Mouse (Mus musculus) stomach, postnatal 0 days (tissue): ENCODE results near the gene Hsd17b1. TPM values are rescaled to one million over a fixed set of nuclear protein-coding genes. Genes with fewer than 3 reads are reported as not detected.

Experiments
- ATAC-seq: fragments of 200-750 bp; cut with Nextera tagmentation; 2 replicates; pipeline ENCODE4 v1.8.0; 2017; ENCODE audit not compliant: low FRiP score, low TSS enrichment
- DNase-seq: peaks from one replicate; pipeline ENCODE4 v3.0.0-alpha.2; 2016; ENCODE audit warnings: low spot score
- H3K27ac ChIP-seq: fragments of 300-500 bp; sonication (generic); replicated peaks from 2 replicates; pipeline ENCODE4 v1.5.1; 2014; ENCODE audit warnings: mild to moderate bottlenecking, control low read depth
- H3K27me3 ChIP-seq: fragments of 300-500 bp; sonication (generic); 2 replicates; pipeline ENCODE4 v1.6.1; 2014; ENCODE audit warnings: low read length; ENCODE audit not compliant: control insufficient read depth, insufficient read depth
- H3K36me3 ChIP-seq: fragments of 300-500 bp; sonication (generic); 2 replicates; pipeline ENCODE4 v1.6.1; 2014; ENCODE audit warnings: low read length, mixed read lengths; ENCODE audit not compliant: control insufficient read depth, insufficient read depth
- H3K4me1 ChIP-seq: fragments of 300-500 bp; sonication (generic); replicated peaks from 2 replicates; pipeline ENCODE4 v1.6.1; 2014; ENCODE audit warnings: antibody characterized with exemption; ENCODE audit not compliant: control insufficient read depth, insufficient read depth
- H3K4me2 ChIP-seq: fragments of 300-500 bp; sonication (generic); replicated peaks from 2 replicates; pipeline ENCODE4 v1.6.1; 2014; ENCODE audit warnings: low read depth, mild to moderate bottlenecking, control low read depth, moderate library complexity
- H3K4me3 ChIP-seq: fragments of 300-500 bp; sonication (generic); 2 replicates; pipeline ENCODE4 v1.5.1; 2014; ENCODE audit warnings: low read depth, low read length, control low read depth
- H3K9ac ChIP-seq: fragments of 300-500 bp; sonication (generic); 2 replicates; pipeline ENCODE4 v1.6.1; 2014; ENCODE audit warnings: mild to moderate bottlenecking, low read length, control low read depth, mixed read lengths
- H3K9me3 ChIP-seq: fragments of 300-500 bp; sonication (generic); 2 replicates; pipeline ENCODE4 v1.6.1; 2016; ENCODE audit warnings: low read length; ENCODE audit not compliant: control insufficient read depth
- CTCF ChIP-seq: IDR thresholded peaks from 2 replicates; pipeline ENCODE4 v1.5.1; 2016; ENCODE audit warnings: antibody characterized with exemption, low read depth, mild to moderate bottlenecking, moderate library complexity
- EP300 ChIP-seq: optimal IDR thresholded peaks from 2 replicates; pipeline ENCODE3; 2016; ENCODE audit warnings: antibody characterized with exemption
- WGBS: fragments of 180-500 bp; shearing (Covaris S2); extraction: QIAGEN DNeasy Blood & Tissue Kit; methylation state at CpG from one replicate; pipeline ENCODE4 v1.1.7; 2014; 5-methylcytosine and 5-hydroxymethylcytosine counted together
- polyA plus RNA-seq: library from polyadenylated mRNA; unstranded; fragments of >200 nt; fragmentation: Nextera tagmentation; extraction: Ambion mirVana; gene quantifications from 2 replicates; pipeline ENCODE4 v1.2.1, GENCODE M21; 2015

Hsd17b1 gene
- polyA plus RNA-seq, 1 experiment from 2014 or later: 0.08 TPM

DNA sequence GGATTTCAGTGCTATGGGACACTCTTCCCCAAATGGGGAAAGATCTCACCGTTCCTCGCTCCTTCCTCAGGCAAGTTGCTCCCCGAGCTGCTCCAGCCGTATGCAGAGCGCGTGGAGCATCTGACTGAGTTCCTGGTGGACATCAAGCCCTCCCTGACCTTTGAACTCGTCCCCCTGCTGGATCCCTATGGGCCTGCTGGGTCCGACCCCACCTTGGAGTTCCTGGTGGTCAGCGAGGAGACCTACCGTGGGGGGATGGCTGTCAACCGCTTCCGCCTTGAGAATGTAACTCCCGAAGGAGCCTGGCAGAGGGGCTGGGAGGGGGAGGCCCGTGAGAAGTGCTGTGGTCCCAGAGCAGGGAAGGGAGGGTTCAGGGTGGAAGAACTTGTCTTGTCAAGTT is 6.0 kb downstream of the Hsd17b1 start:
- no peak overlapping the region for H3K9ac ChIP-seq
- DNase-seq (no peak), ATAC-seq (no peak)
- 0 out of 2 replicates have a peak, but pooled peaks cover 2% of the 10 kb centered on the region for H3K36me3 ChIP-seq
- TF ChIP-seq CTCF (no peak), EP300 (no peak)
- H3K4me3 ChIP-seq: no peak overlapping the region
- WGBS: 84% methylated on average over 14 of the region's 14 CpGs
- no peaks in the 10 kb centered on the region for H3K9me3 ChIP-seq
- peaks cover 9% of the 10 kb centered on the region for H3K4me1 ChIP-seq
- H3K27ac ChIP-seq: no peak overlapping the region
- no peak overlapping the region for H3K4me2 ChIP-seq
- H3K27me3 ChIP-seq: 0 out of 2 replicates have a peak, but pooled peaks cover 2% of the 10 kb centered on the region

DNA sequence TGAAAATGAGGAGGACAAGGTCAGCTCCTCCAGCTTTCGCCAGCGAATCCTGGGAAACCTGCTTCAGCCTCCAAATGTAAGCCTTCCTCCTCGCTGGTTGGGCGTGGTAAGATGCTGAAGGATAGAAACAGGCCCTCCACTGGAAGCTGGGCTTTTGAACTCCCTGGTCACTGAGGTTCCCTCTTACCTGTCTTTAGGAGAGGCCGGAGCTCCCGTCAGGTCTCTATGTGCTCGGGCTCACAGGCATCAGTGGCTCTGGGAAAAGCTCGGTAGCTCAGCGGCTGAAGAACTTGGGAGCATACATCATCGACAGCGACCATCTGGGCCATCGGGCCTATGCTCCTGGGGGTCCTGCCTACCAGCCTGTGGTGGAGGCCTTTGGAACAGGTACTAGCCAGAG is 6.6 kb downstream of the Hsd17b1 start:
- no peak for DNase-seq
- ATAC-seq: no peak
- no peaks in the 10 kb centered on the region for H3K9me3 ChIP-seq
- no peak overlapping the region for H3K27ac ChIP-seq
- WGBS: 91% methylated on average over 12 of the region's 12 CpGs
- no peak overlapping the region for H3K9ac ChIP-seq
- no peak overlapping the region for H3K4me2 ChIP-seq
- H3K36me3 ChIP-seq: 0 out of 2 replicates have a peak, but pooled peaks cover 6% of the 10 kb centered on the region
- TF ChIP-seq EP300 (no peak), CTCF (no peak)
- H3K4me3 ChIP-seq: no peak overlapping the region
- H3K4me1 ChIP-seq: peaks cover 9% of the 10 kb centered on the region
- H3K27me3 ChIP-seq: 0 out of 2 replicates have a peak, but pooled peaks cover under 1% of the 10 kb centered on the region

DNA sequence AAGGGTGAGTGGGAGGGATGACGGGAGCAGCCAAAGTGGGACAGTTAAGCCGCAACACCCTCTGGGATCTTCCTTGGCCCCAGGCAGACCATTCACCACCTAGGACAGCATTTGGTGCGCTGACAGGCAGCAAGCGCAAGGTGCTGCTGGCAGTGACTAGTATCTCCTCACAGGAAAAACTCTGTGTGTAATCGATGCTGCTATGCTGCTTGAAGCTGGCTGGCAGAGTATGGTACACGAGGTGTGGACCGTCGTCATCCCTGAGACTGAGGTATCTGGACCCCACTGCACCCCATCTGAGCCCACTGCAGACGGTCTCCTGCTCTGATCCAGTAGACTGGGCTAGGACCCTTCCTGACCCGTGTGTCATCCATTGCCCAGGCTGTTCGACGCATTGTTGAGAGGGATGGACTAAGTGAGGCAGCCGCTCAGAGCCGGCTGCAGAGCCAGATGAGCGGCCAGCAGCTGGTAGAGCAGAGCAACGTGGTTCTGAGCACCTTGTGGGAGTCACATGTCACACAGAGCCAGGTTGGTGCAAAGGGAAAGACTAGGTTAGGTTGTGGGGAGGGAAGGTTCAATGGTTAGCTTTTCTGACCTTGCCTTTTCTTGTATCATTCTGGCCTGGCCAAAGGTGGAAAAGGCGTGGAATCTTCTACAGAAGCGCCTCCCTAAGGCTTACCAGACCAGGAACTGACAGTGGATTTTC is 7.6 kb downstream of the Hsd17b1 start:
- no peak overlapping the region for H3K9ac ChIP-seq
- H3K4me3 ChIP-seq: no peak overlapping the region
- no peak overlapping the region for H3K4me2 ChIP-seq
- no peaks in the 10 kb centered on the region for H3K27me3 ChIP-seq
- no peak for ATAC-seq
- H3K27ac ChIP-seq: 0 out of 2 replicates have a peak overlapping the region, but pooled peaks have one; percentile 8
- H3K36me3 ChIP-seq: 0 out of 2 replicates have a peak, but pooled peaks cover 10% of the 10 kb centered on the region
- no peaks in the 10 kb centered on the region for H3K9me3 ChIP-seq
- WGBS: 94% methylated on average over 18 of the region's 18 CpGs
- TF ChIP-seq CTCF: no peak
- TF ChIP-seq EP300: no peak
- DNase-seq: no peak
- H3K4me1 ChIP-seq: peaks cover 9% of the 10 kb centered on the region

DNA sequence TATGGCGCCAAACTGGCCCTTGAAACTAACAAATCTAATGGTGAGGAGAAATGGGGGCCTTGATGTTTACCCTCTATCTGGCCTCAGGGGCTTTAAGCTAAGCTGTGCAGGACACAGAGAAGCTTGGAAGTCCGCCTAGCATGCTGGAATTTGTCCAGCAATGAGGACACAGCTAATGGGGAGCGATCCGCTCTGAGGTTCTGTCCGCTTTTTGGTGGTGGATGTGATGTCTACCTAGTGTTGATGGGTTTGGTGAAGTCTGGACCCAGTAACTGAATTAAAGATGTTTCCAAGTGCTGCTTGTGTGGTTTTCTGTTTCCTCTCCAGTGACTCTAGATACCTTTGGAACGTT is 8.1 kb downstream of the Hsd17b1 start:
- peaks cover 15% of the 10 kb centered on the region; the same call in 1 of the 2 replicates for H3K36me3 ChIP-seq
- no peak overlapping the region for H3K4me3 ChIP-seq
- TF ChIP-seq CTCF (no peak), EP300 (no peak)
- ATAC-seq (no peak), DNase-seq (no peak)
- no peaks in the 10 kb centered on the region for H3K27me3 ChIP-seq
- peak overlapping the region; percentile 85; the same call in 1 of the 2 replicates for H3K9ac ChIP-seq
- peak overlapping the region; percentile 95 for H3K4me2 ChIP-seq
- peak overlapping the region; percentile 91 for H3K27ac ChIP-seq
- 67% methylated on average over 6 of the region's 6 CpGs for WGBS
- peaks cover 9% of the 10 kb centered on the region for H3K4me1 ChIP-seq
- no peaks in the 10 kb centered on the region for H3K9me3 ChIP-seq

DNA sequence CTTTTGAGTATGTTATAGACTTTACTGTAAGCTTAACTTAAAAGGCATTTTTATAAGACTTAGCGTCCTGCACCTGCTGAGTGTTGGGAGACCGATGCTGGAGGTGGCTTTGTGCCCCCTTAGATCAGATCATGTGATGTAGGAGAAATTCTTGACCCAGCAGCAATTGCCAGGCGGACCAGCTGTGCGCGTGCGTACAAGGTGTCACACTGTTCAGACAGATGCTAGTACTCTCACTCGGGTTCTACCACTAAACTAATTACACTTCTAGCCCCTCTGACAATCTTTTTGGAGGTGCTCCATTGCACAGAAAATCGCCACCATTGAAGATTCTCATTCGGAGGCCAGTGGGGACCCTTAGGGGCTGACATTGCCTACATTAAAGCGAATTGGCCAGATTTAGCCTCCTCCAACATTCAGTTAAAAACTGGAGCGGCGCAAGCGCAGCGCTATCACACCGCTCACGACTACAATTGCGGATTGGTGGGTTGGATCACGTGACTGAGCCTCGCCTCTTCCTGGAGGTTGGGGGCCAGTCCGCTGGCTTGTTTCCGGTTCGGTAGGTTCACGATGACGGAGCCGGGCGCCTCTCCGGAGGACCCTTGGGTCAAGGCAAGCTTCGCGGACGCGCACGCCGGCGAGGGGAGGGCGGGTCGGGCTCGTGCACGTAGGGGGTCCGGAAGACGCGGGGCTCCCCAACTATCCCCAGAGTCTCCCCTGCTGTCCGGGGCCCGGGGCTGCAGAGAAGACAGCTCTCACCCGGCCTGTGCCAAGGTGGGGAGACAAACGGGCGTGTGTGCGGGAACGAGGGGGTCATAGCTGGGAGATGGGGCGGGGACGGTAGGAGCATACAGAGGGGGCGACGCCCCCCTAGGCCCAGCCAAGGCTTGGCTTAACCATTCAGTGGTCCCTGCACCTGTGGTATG is 8.8 kb downstream of the Hsd17b1 start, which contains the start of gene Mlx:
Gene Mlx (plus strand): TSS at position 522 of the 926 bp plus-strand sequence.
- peak within 1 kb of the TSS; percentile 85 for H3K9ac ChIP-seq
- TF ChIP-seq CTCF: no peak
- TF ChIP-seq EP300: no peak

DNA sequence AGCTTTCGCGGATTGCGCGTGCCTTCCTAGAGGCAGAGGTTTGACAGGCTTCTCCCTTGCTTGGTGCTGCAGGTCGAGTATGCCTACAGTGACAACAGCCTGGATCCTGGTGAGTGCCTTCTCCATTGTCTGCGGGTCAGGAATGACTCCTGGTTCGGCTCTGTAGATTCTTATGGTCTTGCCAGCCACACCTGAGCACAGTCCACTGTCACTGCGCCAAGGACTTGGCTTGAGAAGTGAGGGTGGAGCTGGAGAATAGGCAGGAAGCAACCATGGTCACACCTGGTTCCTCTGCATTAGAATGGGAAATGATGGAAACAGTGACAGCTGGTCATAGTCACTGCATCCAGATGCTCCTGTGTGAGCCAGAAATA is 9.5 kb downstream of the Hsd17b1 start:
- peaks cover 25% of the 10 kb centered on the region for H3K36me3 ChIP-seq
- peaks cover 9% of the 10 kb centered on the region for H3K4me1 ChIP-seq
- TF ChIP-seq CTCF (no peak), EP300 (no peak)
- H3K4me2 ChIP-seq: peak overlapping the region; percentile 95
- H3K9me3 ChIP-seq: no peaks in the 10 kb centered on the region
- peak overlapping the region; percentile 91 for H3K27ac ChIP-seq
- H3K9ac ChIP-seq: peak overlapping the region; percentile 85
- H3K4me3 ChIP-seq: peak overlapping the region; percentile 78
- DNase-seq: peak; percentile 66
- WGBS: 6% methylated on average over 8 of the region's 8 CpGs
- peak; percentile 40 for ATAC-seq
- H3K27me3 ChIP-seq: no peaks in the 10 kb centered on the region

More for the DNA sequence above, 8.8 kb downstream of the Hsd17b1 start, which contains the start of gene Mlx:
- DNase-seq (peak; percentile 93), ATAC-seq (peak; percentile 83)
- Histone ChIP-seq H3K27me3 (no peaks in the 10 kb centered on the region), H3K4me1 (peaks cover 9% of the 10 kb centered on the region), H3K9me3 (no peaks in the 10 kb centered on the region), H3K27ac (peak within 1 kb of the TSS; percentile 91), H3K36me3 (peaks cover 19% of the 10 kb centered on the region; the same call in 1 of the 2 replicates), H3K4me3 (peak within 1 kb of the TSS; percentile 78), H3K4me2 (peak within 1 kb of the TSS; percentile 95)
- 2% methylated on average over 52 of the region's 52 CpGs for WGBS
